Mouse (Mus musculus) ZHBTc4 (cell line): ENCODE results near the gene Ccdc172.

Source experiments
- DNase-seq: peaks from one replicate; pipeline ENCODE4 v3.0.0-alpha.2; 2011; ENCODE audit warnings: low read depth, low spot score

Ccdc172 gene

GRCm38 (mm10) chr19:58511818-58512217, at the start of gene Ccdc172:
TSS of gene Ccdc172 (plus strand) at chr19:58511993.
- peak; percentile 23 for DNase-seq

- no peak for DNase-seq
Measured at GRCm38 (mm10) chr19:58463755-58464154, 48.0 kb upstream of the Ccdc172 start.

- DNase-seq = no peak
Measured at GRCm38 (mm10) chr19:58468331-58468730, 43.5 kb upstream of the Ccdc172 start.

GRCm38 (mm10) chr19:58469421-58469820, 42.4 kb upstream of the Ccdc172 start:
- peak; percentile 81 for DNase-seq

GRCm38 (mm10) chr19:58474251-58474650, 37.5 kb upstream of the Ccdc172 start:
- DNase-seq = no peak

GRCm38 (mm10) chr19:58482373-58482977, 29.3 kb upstream of the Ccdc172 start:
- no peak for DNase-seq

- no peak for DNase-seq
Measured at GRCm38 (mm10) chr19:58486686-58487085, 25.1 kb upstream of the Ccdc172 start.

- no peak for DNase-seq
Measured at GRCm38 (mm10) chr19:58497106-58497505, 14.7 kb upstream of the Ccdc172 start.

GRCm38 (mm10) chr19:58499420-58499966, 12.3 kb upstream of the Ccdc172 start:
- no peak for DNase-seq

GRCm38 (mm10) chr19:58500049-58500448, 11.7 kb upstream of the Ccdc172 start:
- DNase-seq = peak; percentile 38

GRCm38 (mm10) chr19:58521696-58522095, 9.9 kb downstream of the Ccdc172 start:
- DNase-seq = no peak

GRCm38 (mm10) chr19:58523736-58524394, 12.1 kb downstream of the Ccdc172 start:
- DNase-seq = peak; percentile 13

- no peak for DNase-seq
Measured at GRCm38 (mm10) chr19:58525457-58526239, 13.9 kb downstream of the Ccdc172 start.

GRCm38 (mm10) chr19:58533077-58533476, 21.3 kb downstream of the Ccdc172 start:
- no peak for DNase-seq

- DNase-seq = no peak
Measured at GRCm38 (mm10) chr19:58536691-58537090, 24.9 kb downstream of the Ccdc172 start.

- DNase-seq = no peak
Measured at GRCm38 (mm10) chr19:58540396-58540795, 28.6 kb downstream of the Ccdc172 start.

GRCm38 (mm10) chr19:58548367-58548766, 36.6 kb downstream of the Ccdc172 start:
- DNase-seq = no peak

- DNase-seq = no peak
Measured at GRCm38 (mm10) chr19:58550489-58550888, 38.7 kb downstream of the Ccdc172 start.

- DNase-seq = no peak
Measured at GRCm38 (mm10) chr19:58550916-58551315, 39.1 kb downstream of the Ccdc172 start.

GRCm38 (mm10) chr19:58554974-58555373, 43.2 kb downstream of the Ccdc172 start:
- DNase-seq = no peak

- peak; percentile 58 for DNase-seq
Measured at GRCm38 (mm10) chr19:58558352-58558751, 46.6 kb downstream of the Ccdc172 start.

GRCm38 (mm10) chr19:58562301-58562815, 50.6 kb downstream of the Ccdc172 start:
- peak; percentile 87 for DNase-seq
